Mouse (Mus musculus): ENCODE results near the gene Bloc1s6. TPM values are rescaled to one million over a fixed set of nuclear protein-coding genes. Genes with fewer than 3 reads are reported as not detected.
A peak's percentile ranks its signal among the peaks of the same experiment; 100 is the strongest.

The Bloc1s6 gene
- 22.3 and 22.5 TPM in 2 replicates for polyA plus RNA-seq (2015; fragmentation: Nextera tagmentation; extraction: Ambion mirVana)

GRCm38 (mm10) chr2:122737894-122738830 is at the start of gene Bloc1s6:
Gene Bloc1s6 (plus strand): TSS chr2:122738503.
- Histone ChIP-seq H3K4me3 (replicated peaks) (peak within 1 kb of the TSS; percentile 91), H3K4me1 (replicated peaks) (peaks cover 19% of the 10 kb centered on the region), H3K27ac (peak within 1 kb of the TSS; percentile 77), H3K9ac (peak within 1 kb of the TSS; percentile 91), H3K9me3 (replicated peaks) (no peaks in the 10 kb centered on the region), H3K36me3 (no peaks in the 10 kb centered on the region), H3K4me2 (peak within 1 kb of the TSS; percentile 77), H3K27me3 (peaks cover 18% of the 10 kb centered on the region)
- ATAC-seq (ENCODE audit: low read depth) (peak; percentile 96), DNase-seq (peak; percentile 69)
- WGBS (ENCODE audit: insufficient replicate concordance) = 1% methylated on average over 50 of the region's 59 CpGs

GRCm38 (mm10) chr2:122697526-122697925 is 40.8 kb upstream of the Bloc1s6 start:
- Histone ChIP-seq H3K27me3 (peaks cover 27% of the 10 kb centered on the region), H3K4me3 (replicated peaks) (no peak overlapping the region), H3K4me2 (no peak overlapping the region), H3K9me3 (replicated peaks) (no peaks in the 10 kb centered on the region), H3K9ac (no peak overlapping the region), H3K27ac (no peak overlapping the region), H3K36me3 (no peaks in the 10 kb centered on the region), H3K4me1 (replicated peaks) (no peaks in the 10 kb centered on the region)
- no peak for ATAC-seq (ENCODE audit: low read depth)
- WGBS (ENCODE audit: insufficient replicate concordance) = 57% methylated on average over 2 of the region's 2 CpGs
- no peak for DNase-seq

GRCm38 (mm10) chr2:122701012-122701411 is 37.3 kb upstream of the Bloc1s6 start:
- H3K4me1 ChIP-seq (replicated peaks) = no peaks in the 10 kb centered on the region
- H3K4me3 ChIP-seq (replicated peaks) = peak overlapping the region; percentile 61; the same call in 1 of the 2 replicates
- no peak overlapping the region for H3K9ac ChIP-seq
- H3K36me3 ChIP-seq = no peaks in the 10 kb centered on the region
- no peak for DNase-seq
- WGBS (ENCODE audit: insufficient replicate concordance) = 61% methylated on average over 8 of the region's 8 CpGs
- ATAC-seq (ENCODE audit: low read depth) = no peak
- H3K4me2 ChIP-seq = peak overlapping the region; percentile 12; the same call in 1 of the 2 replicates
- no peaks in the 10 kb centered on the region for H3K9me3 ChIP-seq (replicated peaks)
- peaks cover 46% of the 10 kb centered on the region for H3K27me3 ChIP-seq
- H3K27ac ChIP-seq = no peak overlapping the region

GRCm38 (mm10) chr2:122701871-122702180 is 36.5 kb upstream of the Bloc1s6 start:
- Histone ChIP-seq H3K4me2 (peak overlapping the region; percentile 66), H3K36me3 (no peaks in the 10 kb centered on the region), H3K4me1 (replicated peaks) (no peaks in the 10 kb centered on the region), H3K9me3 (replicated peaks) (no peaks in the 10 kb centered on the region), H3K4me3 (replicated peaks) (peak overlapping the region; percentile 61), H3K9ac (peak overlapping the region; percentile 51; the same call in 1 of the 2 replicates), H3K27ac (no peak overlapping the region), H3K27me3 (peaks cover 46% of the 10 kb centered on the region)
- WGBS (ENCODE audit: insufficient replicate concordance) = 1% methylated on average over 15 of the region's 15 CpGs
- DNase-seq = no peak
- ATAC-seq (ENCODE audit: low read depth) = no peak

- Histone ChIP-seq H3K36me3 (no peaks in the 10 kb centered on the region), H3K4me3 (replicated peaks) (peak within 1 kb of the TSS; percentile 61), H3K4me2 (peak within 1 kb of the TSS; percentile 66), H3K27me3 (peaks cover 46% of the 10 kb centered on the region), H3K27ac (no peak within 1 kb of the TSS), H3K9ac (peak within 1 kb of the TSS; percentile 51), H3K4me1 (replicated peaks) (no peaks in the 10 kb centered on the region), H3K9me3 (replicated peaks) (no peaks in the 10 kb centered on the region)
- ATAC-seq (ENCODE audit: low read depth) (peak; percentile 89), DNase-seq (no peak)
- WGBS (ENCODE audit: insufficient replicate concordance) = under 1% methylated on average over 107 of the region's 111 CpGs
Observed at GRCm38 (mm10) chr2:122702181-122703036, 35.9 kb upstream of the Bloc1s6 start, which contains the start of gene Slc30a4. Gene Slc30a4 (minus strand): TSS chr2:122702663.

- peaks cover 44% of the 10 kb centered on the region for H3K27me3 ChIP-seq
- no peaks in the 10 kb centered on the region for H3K9me3 ChIP-seq (replicated peaks)
- H3K4me2 ChIP-seq = no peak overlapping the region
- H3K27ac ChIP-seq = no peak overlapping the region
- ATAC-seq (ENCODE audit: low read depth) (no peak), DNase-seq (no peak)
- WGBS (ENCODE audit: insufficient replicate concordance) = 56% methylated on average over 2 of the region's 2 CpGs
- H3K4me3 ChIP-seq (replicated peaks) = no peak overlapping the region
- no peaks in the 10 kb centered on the region for H3K4me1 ChIP-seq (replicated peaks)
- no peaks in the 10 kb centered on the region for H3K36me3 ChIP-seq
- H3K9ac ChIP-seq = no peak overlapping the region
Observed at GRCm38 (mm10) chr2:122704572-122704971, 33.7 kb upstream of the Bloc1s6 start.

GRCm38 (mm10) chr2:122708080-122708479 is 30.2 kb upstream of the Bloc1s6 start:
- no peak overlapping the region for H3K27ac ChIP-seq
- no peaks in the 10 kb centered on the region for H3K9me3 ChIP-seq (replicated peaks)
- no peaks in the 10 kb centered on the region for H3K36me3 ChIP-seq
- peaks cover 13% of the 10 kb centered on the region for H3K27me3 ChIP-seq
- ATAC-seq (ENCODE audit: low read depth) = no peak
- no peak overlapping the region for H3K9ac ChIP-seq
- DNase-seq = no peak
- WGBS (ENCODE audit: insufficient replicate concordance) = 33% methylated on average over 3 of the region's 3 CpGs
- no peak overlapping the region for H3K4me2 ChIP-seq
- no peaks in the 10 kb centered on the region for H3K4me1 ChIP-seq (replicated peaks)
- no peak overlapping the region for H3K4me3 ChIP-seq (replicated peaks)

GRCm38 (mm10) chr2:122709156-122709555 is 29.1 kb upstream of the Bloc1s6 start:
- ATAC-seq (ENCODE audit: low read depth) (no peak), DNase-seq (no peak)
- WGBS (ENCODE audit: insufficient replicate concordance) = 60% methylated on average over 1 of the region's 1 CpGs
- Histone ChIP-seq H3K27ac (no peak overlapping the region), H3K27me3 (peaks cover 3% of the 10 kb centered on the region; the same call in 1 of the 2 replicates), H3K9ac (no peak overlapping the region), H3K9me3 (replicated peaks) (no peaks in the 10 kb centered on the region), H3K4me3 (replicated peaks) (no peak overlapping the region), H3K4me2 (no peak overlapping the region), H3K36me3 (no peaks in the 10 kb centered on the region), H3K4me1 (replicated peaks) (no peaks in the 10 kb centered on the region)

GRCm38 (mm10) chr2:122711911-122712310 is 26.4 kb upstream of the Bloc1s6 start:
- 17% methylated on average over 3 of the region's 3 CpGs for WGBS (ENCODE audit: insufficient replicate concordance)
- Histone ChIP-seq H3K9me3 (replicated peaks) (no peaks in the 10 kb centered on the region), H3K27me3 (no peaks in the 10 kb centered on the region), H3K9ac (no peak overlapping the region), H3K4me1 (replicated peaks) (no peaks in the 10 kb centered on the region), H3K36me3 (no peaks in the 10 kb centered on the region), H3K4me2 (no peak overlapping the region), H3K4me3 (replicated peaks) (no peak overlapping the region), H3K27ac (no peak overlapping the region)
- DNase-seq = no peak
- ATAC-seq (ENCODE audit: low read depth) = no peak

GRCm38 (mm10) chr2:122712848-122713247 is 25.5 kb upstream of the Bloc1s6 start:
- no peak for DNase-seq
- no peak overlapping the region for H3K4me2 ChIP-seq
- H3K27ac ChIP-seq = no peak overlapping the region
- no peaks in the 10 kb centered on the region for H3K9me3 ChIP-seq (replicated peaks)
- no peak overlapping the region for H3K9ac ChIP-seq
- 56% methylated on average over 2 of the region's 2 CpGs for WGBS (ENCODE audit: insufficient replicate concordance)
- H3K36me3 ChIP-seq = no peaks in the 10 kb centered on the region
- ATAC-seq (ENCODE audit: low read depth) = no peak
- no peaks in the 10 kb centered on the region for H3K27me3 ChIP-seq
- H3K4me3 ChIP-seq (replicated peaks) = no peak overlapping the region
- H3K4me1 ChIP-seq (replicated peaks) = no peaks in the 10 kb centered on the region

GRCm38 (mm10) chr2:122715148-122715692 is 23.1 kb upstream of the Bloc1s6 start:
- H3K27me3 ChIP-seq = no peaks in the 10 kb centered on the region
- no peaks in the 10 kb centered on the region for H3K9me3 ChIP-seq (replicated peaks)
- H3K4me2 ChIP-seq = no peak overlapping the region
- H3K4me1 ChIP-seq (replicated peaks) = no peaks in the 10 kb centered on the region
- no peak for DNase-seq
- ATAC-seq (ENCODE audit: low read depth) = no peak
- H3K27ac ChIP-seq = no peak overlapping the region
- WGBS (ENCODE audit: insufficient replicate concordance) = 48% methylated on average over 5 of the region's 5 CpGs
- H3K36me3 ChIP-seq = no peaks in the 10 kb centered on the region
- no peak overlapping the region for H3K4me3 ChIP-seq (replicated peaks)
- no peak overlapping the region for H3K9ac ChIP-seq

All from liver, embryonic 13.5 days (tissue).